Mouse (Mus musculus) kidney, embryonic 15.5 days (tissue): ENCODE measurements around the gene Alg12. TPM values are rescaled to one million over a fixed set of nuclear protein-coding genes. Genes with fewer than 3 reads are reported as not detected.
"Not testable (repeated sequence)": the region's sequence is repeated elsewhere in the genome, so short reads cannot be mapped to it uniquely, and the experiment has no call there.

Experiments
- ATAC-seq: fragments of 200-750 bp; cut with Nextera tagmentation; replicated peaks from 2 replicates; pipeline ENCODE4 v1.8.0; 2017; ENCODE audit warnings: moderate TSS enrichment; ENCODE audit not compliant: low FRiP score
- H3K27ac ChIP-seq: fragments of 300-500 bp; sonication (generic); 2 replicates; pipeline ENCODE4 v1.5.1; 2015; ENCODE audit warnings: mild to moderate bottlenecking, inconsistent platforms
- H3K27me3 ChIP-seq: fragments of 300-500 bp; sonication (generic); 2 replicates; pipeline ENCODE4 v1.6.1; 2015; ENCODE audit warnings: inconsistent platforms
- H3K36me3 ChIP-seq: fragments of 300-500 bp; sonication (generic); 2 replicates; pipeline ENCODE4 v1.6.1; 2015; ENCODE audit warnings: inconsistent platforms
- H3K4me1 ChIP-seq: fragments of 300-500 bp; sonication (generic); 2 replicates; pipeline ENCODE4 v1.6.1; 2015; ENCODE audit warnings: inconsistent platforms
- H3K4me2 ChIP-seq: fragments of 300-500 bp; sonication (generic); 2 replicates; pipeline ENCODE4 v1.6.1; 2015; ENCODE audit warnings: moderate library complexity, mild to moderate bottlenecking, inconsistent platforms
- H3K4me3 ChIP-seq: fragments of 300-500 bp; sonication (generic); replicated peaks from 2 replicates; pipeline ENCODE4 v1.5.1; 2015; ENCODE audit warnings: mild to moderate bottlenecking, inconsistent platforms
- H3K9ac ChIP-seq: fragments of 300-500 bp; sonication (generic); 2 replicates; pipeline ENCODE4 v1.6.1; 2015; ENCODE audit warnings: mild to moderate bottlenecking, inconsistent platforms
- H3K9me3 ChIP-seq: fragments of 300-500 bp; sonication (generic); replicated peaks from 2 replicates; pipeline ENCODE4 v1.6.1; 2016; ENCODE audit warnings: inconsistent platforms
- WGBS: fragments of 180-500 bp; shearing (Covaris S2); methylation state at CpG from one replicate; pipeline ENCODE4 v1.1.7; 2015; ENCODE audit warnings: mixed read lengths; 5-methylcytosine and 5-hydroxymethylcytosine counted together
- polyA plus RNA-seq: library from polyadenylated mRNA; unstranded; fragments of >200 nt; fragmentation: Nextera tagmentation; extraction: Ambion mirVana; gene quantifications from 2 replicates; pipeline ENCODE4 v1.2.1, GENCODE M21; 2015

The Alg12 gene
- polyA plus RNA-seq, 1 experiment from 2014 or later: 14.3 TPM

GRCm38 (mm10) chr15:88799950-88800371 is 19.2 kb downstream of the Alg12 start:
- Histone ChIP-seq H3K4me3 (no peak overlapping the region), H3K27ac (0 out of 2 replicates have a peak overlapping the region, but pooled peaks have one; percentile 25), H3K36me3 (peaks cover 10% of the 10 kb centered on the region), H3K4me2 (no peak overlapping the region), H3K27me3 (no peaks in the 10 kb centered on the region), H3K9me3 (no peaks in the 10 kb centered on the region), H3K4me1 (no peaks in the 10 kb centered on the region), H3K9ac (no peak overlapping the region)
- 79% methylated on average over 11 of the region's 11 CpGs for WGBS
- peak; percentile 71 for ATAC-seq

GRCm38 (mm10) chr15:88794729-88795128 is 24.4 kb downstream of the Alg12 start:
- ATAC-seq, H3K27me3 ChIP-seq, H3K36me3 ChIP-seq, H3K4me1 ChIP-seq, H3K9ac ChIP-seq, H3K27ac ChIP-seq, H3K9me3 ChIP-seq, H3K4me2 ChIP-seq, H3K4me3 ChIP-seq: not testable (repeated sequence)
- 88% methylated on average over 5 of the region's 5 CpGs for WGBS

GRCm38 (mm10) chr15:88792140-88792850 is 26.8 kb downstream of the Alg12 start:
- peaks cover 4% of the 10 kb centered on the region; the same call in 1 of the 2 replicates for H3K36me3 ChIP-seq
- H3K9ac ChIP-seq: no peak overlapping the region
- WGBS: 81% methylated on average over 4 of the region's 4 CpGs
- no peaks in the 10 kb centered on the region for H3K4me1 ChIP-seq
- no peak overlapping the region for H3K4me3 ChIP-seq
- no peak overlapping the region for H3K27ac ChIP-seq
- H3K9me3 ChIP-seq: no peaks in the 10 kb centered on the region
- no peaks in the 10 kb centered on the region for H3K27me3 ChIP-seq
- H3K4me2 ChIP-seq: no peak overlapping the region
- ATAC-seq: no peak

- not testable (repeated sequence) for H3K4me2 ChIP-seq, H3K9ac ChIP-seq, H3K9me3 ChIP-seq, ATAC-seq, H3K27me3 ChIP-seq, H3K4me3 ChIP-seq, H3K4me1 ChIP-seq, H3K27ac ChIP-seq
- peaks cover 57% of the 10 kb centered on the region for H3K36me3 ChIP-seq
- 94% methylated on average over 5 of the region's 5 CpGs for WGBS
Measured at GRCm38 (mm10) chr15:88774630-88775029, 44.5 kb downstream of the Alg12 start.

GRCm38 (mm10) chr15:88768537-88768936 is 50.6 kb downstream of the Alg12 start:
- H3K4me1 ChIP-seq: no peaks in the 10 kb centered on the region; the same call in 1 of the 2 replicates
- no peaks in the 10 kb centered on the region for H3K9me3 ChIP-seq
- H3K4me2 ChIP-seq: no peak overlapping the region
- H3K27me3 ChIP-seq: no peaks in the 10 kb centered on the region
- no peak overlapping the region for H3K9ac ChIP-seq
- WGBS: 55% methylated on average over 1 of the region's 1 CpGs
- peaks cover 55% of the 10 kb centered on the region for H3K36me3 ChIP-seq
- H3K27ac ChIP-seq: peak overlapping the region; percentile 77
- H3K4me3 ChIP-seq: no peak overlapping the region
- ATAC-seq: no peak; the same call in 1 of the 2 replicates

GRCm38 (mm10) chr15:88766139-88766538 is 53.0 kb downstream of the Alg12 start:
- not testable (repeated sequence) for H3K9ac ChIP-seq, H3K4me1 ChIP-seq, H3K4me3 ChIP-seq, H3K27ac ChIP-seq, H3K27me3 ChIP-seq, H3K9me3 ChIP-seq, ATAC-seq, H3K4me2 ChIP-seq
- 94% methylated on average over 2 of the region's 2 CpGs for WGBS
- H3K36me3 ChIP-seq: peaks cover 59% of the 10 kb centered on the region

GRCm38 (mm10) chr15:88761551-88761950 is 57.6 kb downstream of the Alg12 start:
- Histone ChIP-seq H3K9ac (no peak overlapping the region), H3K4me2 (no peak overlapping the region), H3K27ac (no peak overlapping the region), H3K36me3 (peaks cover 86% of the 10 kb centered on the region), H3K4me1 (peaks cover 10% of the 10 kb centered on the region), H3K4me3 (no peak overlapping the region), H3K9me3 (no peaks in the 10 kb centered on the region), H3K27me3 (no peaks in the 10 kb centered on the region)
- no peak for ATAC-seq
- 94% methylated on average over 4 of the region's 4 CpGs for WGBS

GRCm38 (mm10) chr15:88758061-88758460 is 61.1 kb downstream of the Alg12 start:
- no peak overlapping the region for H3K4me2 ChIP-seq

GRCm38 (mm10) chr15:88755761-88756160 is 63.4 kb downstream of the Alg12 start:
- ATAC-seq: no peak

More at GRCm38 (mm10) chr15:88758061-88758460, 61.1 kb downstream of the Alg12 start:
- no peaks in the 10 kb centered on the region for H3K9me3 ChIP-seq
- ATAC-seq: no peak
- H3K9ac ChIP-seq: no peak overlapping the region
- H3K4me1 ChIP-seq: peaks cover 23% of the 10 kb centered on the region
- WGBS: 71% methylated on average over 3 of the region's 3 CpGs
- H3K36me3 ChIP-seq: peaks cover 66% of the 10 kb centered on the region
- no peak overlapping the region for H3K4me3 ChIP-seq
- H3K27me3 ChIP-seq: no peaks in the 10 kb centered on the region
- H3K27ac ChIP-seq: peak overlapping the region; percentile 63

More at GRCm38 (mm10) chr15:88755761-88756160, 63.4 kb downstream of the Alg12 start:
- H3K36me3 ChIP-seq: peaks cover 44% of the 10 kb centered on the region
- no peak overlapping the region for H3K27ac ChIP-seq
- peaks cover 29% of the 10 kb centered on the region for H3K4me1 ChIP-seq
- WGBS: 93% methylated on average over 18 of the region's 18 CpGs
- no peak overlapping the region for H3K9ac ChIP-seq
- no peaks in the 10 kb centered on the region for H3K9me3 ChIP-seq
- H3K4me3 ChIP-seq: no peak overlapping the region
- no peak overlapping the region for H3K4me2 ChIP-seq
- no peaks in the 10 kb centered on the region for H3K27me3 ChIP-seq

Other genes with a start within 250 kb of the Alg12 start
- gene Zdhhc25, start 219.0 kb downstream of the Alg12 start, polyA plus RNA-seq: not detected in 2 replicates
- gene Brd1, start 85.1 kb downstream of the Alg12 start, polyA plus RNA-seq: 20.4 and 21.1 TPM in 2 replicates
- gene Zbed4, start 67.7 kb downstream of the Alg12 start, polyA plus RNA-seq: 19.6 and 21.2 TPM in 2 replicates
- gene Creld2, start 328 bp upstream of the Alg12 start, polyA plus RNA-seq: 101 and 104 TPM in 2 replicates
- gene Pim3, start 42.9 kb upstream of the Alg12 start, polyA plus RNA-seq: 50.4 and 54.6 TPM in 2 replicates
- not detected in 2 replicates for gene Ttll8, start 135.1 kb upstream of the Alg12 start, polyA plus RNA-seq
- gene Mlc1, start 159.7 kb upstream of the Alg12 start, polyA plus RNA-seq: not detected in 2 replicates
- gene Mov10l1, start 163.6 kb upstream of the Alg12 start, polyA plus RNA-seq: 0.05 and 0.14 TPM in 2 replicates
- 0.05 and 0.12 TPM in 2 replicates for gene Panx2, start 240.4 kb upstream of the Alg12 start, polyA plus RNA-seq